Mouse (Mus musculus): ENCODE measurements around the gene Tnip2. TPM values are rescaled to one million over a fixed set of nuclear protein-coding genes. Genes with fewer than 3 reads are reported as not detected.
A peak's percentile ranks its signal among the peaks of the same experiment; 100 is the strongest.

The Tnip2 gene
- polyA plus RNA-seq, 1 experiment from 2014 or later: 22.6 TPM

DNA sequence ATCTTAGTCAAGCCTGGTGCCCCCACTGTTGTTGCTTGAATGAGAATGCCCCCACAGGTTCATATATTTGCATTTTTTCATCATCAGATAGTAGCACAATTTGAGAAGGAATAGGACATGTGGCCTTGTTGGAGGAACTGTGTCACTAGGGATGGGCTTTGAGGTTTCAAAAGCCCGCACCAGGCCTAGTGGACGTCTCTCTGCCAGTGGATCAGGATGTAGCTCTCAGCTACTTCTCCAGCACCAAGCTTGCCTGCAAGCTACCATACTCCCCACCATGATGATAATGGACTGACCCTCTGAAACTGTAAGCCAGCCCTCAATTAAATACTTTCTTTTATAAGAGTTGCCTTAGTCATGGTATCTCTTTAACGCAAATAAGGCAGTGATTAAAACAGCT lies 1.3 kb downstream of the Tnip2 start:
- no peak overlapping the region for H3K4me2 ChIP-seq (replicated peaks; ENCODE audit: low read depth, low read length)
- ATAC-seq (ENCODE audit: low FRiP score, low TSS enrichment): no peak
- no peaks in the 10 kb centered on the region for H3K36me3 ChIP-seq (ENCODE audit: insufficient read depth, low read length)
- no peaks in the 10 kb centered on the region for H3K27me3 ChIP-seq (ENCODE audit: insufficient read depth, low read length)
- peaks cover 13% of the 10 kb centered on the region for H3K4me1 ChIP-seq (ENCODE audit: insufficient read depth, low read length)
- no peak overlapping the region for H3K9ac ChIP-seq (replicated peaks; ENCODE audit: low read length)
- H3K27ac ChIP-seq (ENCODE audit: low read length): no peak overlapping the region
- H3K9me3 ChIP-seq (ENCODE audit: low read length): no peaks in the 10 kb centered on the region
- WGBS: 90% methylated on average over 3 of the region's 3 CpGs
- no peak overlapping the region for H3K4me3 ChIP-seq (ENCODE audit: low read length)

DNA sequence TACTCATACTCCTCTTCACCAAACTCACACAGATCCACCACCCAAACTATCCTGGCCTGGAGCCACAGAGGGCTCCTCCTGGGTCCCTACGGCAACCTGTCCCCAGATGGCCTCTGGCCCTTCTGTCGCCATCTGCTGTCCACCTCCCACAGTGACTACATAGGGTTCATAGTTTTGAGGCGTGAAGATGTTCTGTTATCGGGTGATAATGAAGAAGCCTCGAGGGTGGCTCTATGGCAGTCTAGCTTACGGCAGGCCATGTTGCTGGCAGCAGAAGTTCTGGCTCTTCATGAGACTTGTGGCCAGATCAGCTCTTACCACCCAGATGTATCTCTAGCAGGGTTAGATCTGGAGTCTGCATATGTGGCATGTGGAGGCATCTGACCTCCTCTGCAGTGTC lies 11.0 kb downstream of the Tnip2 start:
- H3K27ac ChIP-seq (ENCODE audit: low read length): no peak overlapping the region
- 87% methylated on average over 6 of the region's 6 CpGs for WGBS
- no peak overlapping the region for H3K4me3 ChIP-seq (ENCODE audit: low read length)
- H3K9me3 ChIP-seq (ENCODE audit: low read length): no peaks in the 10 kb centered on the region
- no peak for ATAC-seq (ENCODE audit: low FRiP score, low TSS enrichment)
- H3K36me3 ChIP-seq (ENCODE audit: insufficient read depth, low read length): peaks cover 20% of the 10 kb centered on the region
- H3K4me1 ChIP-seq (ENCODE audit: insufficient read depth, low read length): no peaks in the 10 kb centered on the region
- H3K9ac ChIP-seq (replicated peaks; ENCODE audit: low read length): no peak overlapping the region
- no peaks in the 10 kb centered on the region for H3K27me3 ChIP-seq (ENCODE audit: insufficient read depth, low read length)
- no peak overlapping the region for H3K4me2 ChIP-seq (replicated peaks; ENCODE audit: low read depth, low read length)

DNA sequence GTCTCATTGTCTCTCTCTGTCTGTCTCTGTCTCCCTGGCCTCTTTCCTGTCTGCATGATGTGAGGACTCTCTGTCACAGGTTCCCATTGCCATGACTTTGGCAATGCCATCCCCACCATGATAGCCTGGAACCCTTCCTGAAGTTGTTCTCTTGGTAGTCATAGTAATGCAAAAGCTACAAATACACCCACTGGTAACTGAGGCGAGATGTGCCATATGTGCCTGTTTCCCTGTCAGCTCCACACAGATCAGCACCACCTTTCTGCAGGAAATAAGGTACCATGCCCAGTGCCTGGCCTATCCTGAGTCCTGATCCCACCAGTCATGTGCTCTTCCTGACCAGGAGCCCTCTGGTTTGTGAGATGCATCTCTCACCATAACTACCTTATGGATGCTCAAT lies 11.4 kb downstream of the Tnip2 start:
- no peaks in the 10 kb centered on the region for H3K9me3 ChIP-seq (ENCODE audit: low read length)
- H3K27ac ChIP-seq (ENCODE audit: low read length): no peak overlapping the region
- H3K27me3 ChIP-seq (ENCODE audit: insufficient read depth, low read length): no peaks in the 10 kb centered on the region
- no peaks in the 10 kb centered on the region for H3K4me1 ChIP-seq (ENCODE audit: insufficient read depth, low read length)
- H3K4me2 ChIP-seq (replicated peaks; ENCODE audit: low read depth, low read length): no peak overlapping the region
- no peak for ATAC-seq (ENCODE audit: low FRiP score, low TSS enrichment)
- WGBS: 89% methylated on average over 1 of the region's 1 CpGs
- peaks cover 20% of the 10 kb centered on the region for H3K36me3 ChIP-seq (ENCODE audit: insufficient read depth, low read length)
- H3K9ac ChIP-seq (replicated peaks; ENCODE audit: low read length): no peak overlapping the region
- no peak overlapping the region for H3K4me3 ChIP-seq (ENCODE audit: low read length)

DNA sequence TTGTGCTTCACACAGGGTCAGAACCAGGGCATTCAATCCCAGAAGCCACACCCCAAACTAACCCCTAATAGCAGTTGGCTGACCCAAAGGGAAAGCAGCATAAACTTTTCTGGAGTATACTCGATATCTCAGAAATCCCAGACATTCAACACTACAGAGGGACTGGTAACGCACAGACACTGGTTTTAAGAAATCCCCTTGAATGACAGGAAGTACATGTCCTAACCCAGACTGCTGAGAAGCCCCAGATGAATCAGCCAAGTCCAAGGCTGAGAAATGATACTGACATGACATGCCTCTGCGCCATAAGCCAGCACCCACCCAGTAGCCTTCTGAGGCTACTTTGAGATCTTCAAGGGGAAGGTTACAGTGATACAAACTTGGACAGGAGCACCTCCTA lies 12.2 kb downstream of the Tnip2 start:
- Histone ChIP-seq H3K4me2 (replicated peaks; ENCODE audit: low read depth, low read length) (no peak overlapping the region), H3K27ac (ENCODE audit: low read length) (no peak overlapping the region), H3K27me3 (ENCODE audit: insufficient read depth, low read length) (no peaks in the 10 kb centered on the region), H3K4me1 (ENCODE audit: insufficient read depth, low read length) (no peaks in the 10 kb centered on the region), H3K9me3 (ENCODE audit: low read length) (no peaks in the 10 kb centered on the region), H3K36me3 (ENCODE audit: insufficient read depth, low read length) (peaks cover 20% of the 10 kb centered on the region), H3K9ac (replicated peaks; ENCODE audit: low read length) (no peak overlapping the region), H3K4me3 (ENCODE audit: low read length) (no peak overlapping the region)
- no peak for ATAC-seq (ENCODE audit: low FRiP score, low TSS enrichment)
- WGBS: 78% methylated on average over 3 of the region's 3 CpGs

DNA sequence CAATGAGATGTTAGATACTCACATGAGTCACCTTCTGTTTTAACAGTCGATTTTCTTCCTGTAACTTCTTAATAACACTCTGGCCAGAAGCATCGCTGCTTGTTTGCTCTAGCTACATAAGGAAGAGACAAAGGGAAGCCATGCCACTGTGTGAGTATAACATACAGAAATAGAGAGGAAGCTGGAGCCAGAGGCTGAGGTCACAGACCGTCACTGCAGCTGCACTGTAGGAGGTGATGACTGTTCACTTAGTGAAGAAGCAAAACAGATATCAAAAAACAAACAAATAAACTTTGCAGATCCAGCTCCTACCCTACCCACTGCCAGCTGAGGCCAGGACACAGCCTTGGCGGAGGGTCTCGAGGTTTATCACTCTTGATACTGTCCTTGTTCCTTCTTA lies 12.9 kb downstream of the Tnip2 start:
- Histone ChIP-seq H3K27me3 (ENCODE audit: insufficient read depth, low read length) (no peaks in the 10 kb centered on the region), H3K36me3 (ENCODE audit: insufficient read depth, low read length) (peaks cover 20% of the 10 kb centered on the region), H3K9ac (replicated peaks; ENCODE audit: low read length) (no peak overlapping the region), H3K9me3 (ENCODE audit: low read length) (no peaks in the 10 kb centered on the region), H3K4me2 (replicated peaks; ENCODE audit: low read depth, low read length) (no peak overlapping the region), H3K4me3 (ENCODE audit: low read length) (no peak overlapping the region), H3K4me1 (ENCODE audit: insufficient read depth, low read length) (no peaks in the 10 kb centered on the region), H3K27ac (ENCODE audit: low read length) (no peak overlapping the region)
- WGBS: 56% methylated on average over 5 of the region's 5 CpGs
- no peak for ATAC-seq (ENCODE audit: low FRiP score, low TSS enrichment)

DNA sequence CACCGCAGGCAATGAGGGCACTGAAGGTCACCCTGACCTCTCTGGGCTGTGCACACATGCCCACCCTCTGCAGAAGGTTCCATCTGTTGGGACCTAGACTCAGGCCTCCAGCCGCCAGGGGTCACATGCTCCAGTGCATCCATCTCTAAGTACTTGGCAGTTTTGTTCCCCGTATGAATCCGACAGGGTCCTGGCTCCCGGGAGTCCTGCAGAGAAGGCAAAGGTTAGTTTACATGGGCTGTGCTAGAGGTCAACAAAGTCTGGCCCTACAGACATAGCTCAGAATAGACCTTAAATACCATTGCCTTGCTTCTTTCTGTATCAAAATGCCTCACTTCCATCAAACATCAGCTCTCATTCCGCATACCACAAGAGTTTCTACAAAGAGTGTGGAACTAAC lies 17.0 kb downstream of the Tnip2 start:
- ATAC-seq (ENCODE audit: low FRiP score, low TSS enrichment): peak; percentile 39; the same call in 1 of the 2 replicates
- H3K27me3 ChIP-seq (ENCODE audit: insufficient read depth, low read length): no peaks in the 10 kb centered on the region
- H3K4me1 ChIP-seq (ENCODE audit: insufficient read depth, low read length): no peaks in the 10 kb centered on the region
- H3K9ac ChIP-seq (replicated peaks; ENCODE audit: low read length): no peak overlapping the region
- H3K9me3 ChIP-seq (ENCODE audit: low read length): no peaks in the 10 kb centered on the region
- H3K4me3 ChIP-seq (ENCODE audit: low read length): no peak overlapping the region
- peaks cover 11% of the 10 kb centered on the region for H3K36me3 ChIP-seq (ENCODE audit: insufficient read depth, low read length)
- 66% methylated on average over 6 of the region's 6 CpGs for WGBS
- H3K4me2 ChIP-seq (replicated peaks; ENCODE audit: low read depth, low read length): no peak overlapping the region
- H3K27ac ChIP-seq (ENCODE audit: low read length): no peak overlapping the region

DNA sequence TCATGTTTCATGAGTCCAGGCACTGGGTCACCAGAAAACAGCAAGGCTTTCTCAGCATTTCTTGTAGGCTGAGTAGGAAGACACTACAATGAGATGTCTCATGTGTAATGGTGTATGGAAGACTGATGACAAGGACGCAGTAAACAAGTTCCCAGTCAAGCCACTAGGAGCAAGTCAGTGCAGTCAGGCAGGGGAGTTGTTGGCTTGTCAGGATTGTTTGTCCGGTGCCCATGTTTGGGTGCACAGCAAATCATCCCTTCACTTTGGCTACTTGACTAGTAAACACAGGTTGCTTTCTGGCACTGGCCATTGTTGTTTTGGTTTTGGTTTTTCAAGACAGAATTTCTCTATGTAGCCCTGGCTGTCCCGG lies 24.4 kb downstream of the Tnip2 start:
- WGBS: 68% methylated on average over 3 of the region's 3 CpGs
- H3K4me2 ChIP-seq (replicated peaks; ENCODE audit: low read depth, low read length): no peak overlapping the region
- H3K4me1 ChIP-seq (ENCODE audit: insufficient read depth, low read length): no peaks in the 10 kb centered on the region; the same call in 1 of the 2 replicates
- no peaks in the 10 kb centered on the region for H3K9me3 ChIP-seq (ENCODE audit: low read length)
- no peaks in the 10 kb centered on the region for H3K27me3 ChIP-seq (ENCODE audit: insufficient read depth, low read length)
- peak; percentile 51; the same call in 1 of the 2 replicates for ATAC-seq (ENCODE audit: low FRiP score, low TSS enrichment)
- H3K4me3 ChIP-seq (ENCODE audit: low read length): no peak overlapping the region
- no peak overlapping the region for H3K9ac ChIP-seq (replicated peaks; ENCODE audit: low read length)
- H3K27ac ChIP-seq (ENCODE audit: low read length): no peak overlapping the region
- H3K36me3 ChIP-seq (ENCODE audit: insufficient read depth, low read length): peaks cover 14% of the 10 kb centered on the region

DNA sequence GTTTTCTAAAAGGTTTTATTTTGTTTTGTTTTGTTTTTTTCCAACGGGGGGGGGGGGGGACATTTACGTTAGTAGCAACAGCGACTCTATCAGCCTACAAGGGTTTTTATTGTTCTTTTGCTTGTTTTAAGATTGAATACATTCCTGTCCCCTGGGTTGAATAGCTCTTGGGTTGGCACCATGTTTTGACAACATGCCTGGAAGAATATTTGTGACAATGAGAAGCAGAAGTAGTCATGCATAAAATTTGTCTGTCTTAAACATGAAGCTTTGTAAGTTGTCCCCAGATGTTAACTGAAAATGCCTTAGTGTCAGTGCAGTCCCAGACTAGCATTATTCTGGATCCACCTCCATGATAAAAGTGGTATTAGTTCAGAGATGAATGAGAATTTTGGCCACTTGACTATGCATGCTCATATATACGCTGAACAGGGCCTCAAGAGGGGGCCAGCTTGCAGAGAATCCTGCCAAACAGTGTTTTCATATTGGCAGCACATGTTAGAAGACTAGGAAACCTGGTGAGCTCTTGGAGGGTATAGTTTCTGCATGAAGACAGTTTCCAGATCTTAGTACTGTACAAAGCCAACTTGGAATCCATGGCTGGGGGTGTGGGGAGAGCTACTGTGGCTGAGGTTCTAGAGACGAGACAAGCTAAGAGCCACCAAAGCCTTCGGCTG lies 24.9 kb downstream of the Tnip2 start:
- Histone ChIP-seq H3K27me3 (ENCODE audit: insufficient read depth, low read length) (no peaks in the 10 kb centered on the region), H3K4me1 (ENCODE audit: insufficient read depth, low read length) (no peaks in the 10 kb centered on the region; the same call in 1 of the 2 replicates), H3K9ac (replicated peaks; ENCODE audit: low read length) (no peak overlapping the region), H3K27ac (ENCODE audit: low read length) (no peak overlapping the region), H3K4me3 (ENCODE audit: low read length) (no peak overlapping the region), H3K36me3 (ENCODE audit: insufficient read depth, low read length) (peaks cover 14% of the 10 kb centered on the region), H3K4me2 (replicated peaks; ENCODE audit: low read depth, low read length) (no peak overlapping the region), H3K9me3 (ENCODE audit: low read length) (no peaks in the 10 kb centered on the region)
- WGBS: 63% methylated on average over 6 of the region's 6 CpGs
- peak; percentile 12; the same call in 1 of the 2 replicates for ATAC-seq (ENCODE audit: low FRiP score, low TSS enrichment)

DNA sequence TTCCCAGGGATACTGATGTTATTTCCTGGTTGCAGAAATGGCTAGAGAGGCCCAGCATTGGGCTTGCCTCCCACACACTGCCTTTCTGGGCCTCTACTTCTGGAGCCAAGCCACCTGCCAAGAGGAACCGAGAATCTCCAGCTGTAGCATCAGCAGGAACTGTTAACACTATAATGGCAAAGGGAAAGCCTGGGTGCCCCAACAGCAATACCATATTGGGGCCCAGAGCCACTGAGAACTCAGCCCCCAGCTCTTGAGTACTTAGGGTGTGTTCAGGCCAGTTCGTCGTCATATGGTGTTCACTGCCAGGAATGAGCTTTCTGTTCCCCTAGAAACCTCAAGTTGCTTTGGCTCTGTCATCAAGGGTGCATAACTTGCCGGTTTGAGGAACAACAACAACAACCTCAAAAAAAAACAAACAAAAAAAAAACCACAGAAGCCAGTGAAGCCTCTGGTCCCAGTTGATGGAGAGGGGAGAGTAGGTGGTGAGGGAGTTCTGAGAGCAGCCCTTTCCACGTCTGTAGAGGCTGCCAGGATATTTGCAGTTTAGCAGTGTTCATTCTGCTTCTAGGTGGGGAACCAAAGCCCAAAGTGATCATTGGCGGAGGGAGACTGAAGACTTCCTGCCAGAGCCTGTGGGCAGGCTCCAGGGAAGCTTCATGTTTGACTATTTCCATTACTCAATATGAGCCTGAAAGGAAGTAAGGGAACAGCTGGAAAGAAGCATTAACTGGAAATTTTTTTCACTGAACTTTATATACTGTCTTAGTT lies 26.3 kb downstream of the Tnip2 start:
- 76% methylated on average over 6 of the region's 6 CpGs for WGBS
- H3K4me2 ChIP-seq (replicated peaks; ENCODE audit: low read depth, low read length): no peak overlapping the region
- no peaks in the 10 kb centered on the region for H3K9me3 ChIP-seq (ENCODE audit: low read length)
- no peak overlapping the region for H3K4me3 ChIP-seq (ENCODE audit: low read length)
- no peak for ATAC-seq (ENCODE audit: low FRiP score, low TSS enrichment)
- peaks cover 17% of the 10 kb centered on the region for H3K36me3 ChIP-seq (ENCODE audit: insufficient read depth, low read length)
- no peak overlapping the region for H3K27ac ChIP-seq (ENCODE audit: low read length)
- no peaks in the 10 kb centered on the region; the same call in 1 of the 2 replicates for H3K4me1 ChIP-seq (ENCODE audit: insufficient read depth, low read length)
- no peaks in the 10 kb centered on the region for H3K27me3 ChIP-seq (ENCODE audit: insufficient read depth, low read length)
- H3K9ac ChIP-seq (replicated peaks; ENCODE audit: low read length): no peak overlapping the region

DNA sequence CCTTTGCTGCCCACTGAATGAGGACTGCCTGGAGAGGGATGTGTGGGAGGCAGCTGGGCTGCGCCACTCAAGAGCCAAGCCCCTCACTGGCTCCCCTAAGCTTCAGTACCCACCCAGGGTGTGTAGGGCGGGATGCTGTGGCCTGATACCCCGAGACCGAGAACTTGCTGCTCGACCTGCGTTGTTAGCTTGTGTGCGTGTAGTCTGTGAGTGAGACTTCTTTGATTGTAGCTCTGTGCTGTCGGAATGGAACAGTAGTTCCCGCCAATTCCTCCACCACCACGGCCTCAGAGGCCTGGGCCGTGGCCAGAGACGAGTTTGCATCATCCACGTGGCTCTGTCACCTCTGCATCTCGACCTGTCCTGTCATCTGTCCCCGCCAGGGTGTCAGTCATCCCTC lies 28.1 kb downstream of the Tnip2 start:
- no peak overlapping the region for H3K4me3 ChIP-seq (ENCODE audit: low read length)
- H3K9me3 ChIP-seq (ENCODE audit: low read length): no peaks in the 10 kb centered on the region
- 92% methylated on average over 15 of the region's 15 CpGs for WGBS
- no peaks in the 10 kb centered on the region for H3K27me3 ChIP-seq (ENCODE audit: insufficient read depth, low read length)
- H3K4me1 ChIP-seq (ENCODE audit: insufficient read depth, low read length): no peaks in the 10 kb centered on the region; the same call in 1 of the 2 replicates
- ATAC-seq (ENCODE audit: low FRiP score, low TSS enrichment): no peak
- peaks cover 27% of the 10 kb centered on the region for H3K36me3 ChIP-seq (ENCODE audit: insufficient read depth, low read length)
- H3K4me2 ChIP-seq (replicated peaks; ENCODE audit: low read depth, low read length): no peak overlapping the region
- H3K9ac ChIP-seq (replicated peaks; ENCODE audit: low read length): no peak overlapping the region
- no peak overlapping the region for H3K27ac ChIP-seq (ENCODE audit: low read length)

Data from kidney, embryonic 16.5 days (tissue).